Mouse (Mus musculus): ENCODE measurements around the gene Kiss1. TPM values are rescaled to one million over a fixed set of nuclear protein-coding genes. Genes with fewer than 3 reads are reported as not detected.
A peak's percentile ranks its signal among the peaks of the same experiment; 100 is the strongest.

The Kiss1 gene
- not detected in 2 replicates for total RNA-seq (2015; ENCODE audit: low replicate concordance)
- not detected in 2 replicates for total RNA-seq (2017; ENCODE audit: low replicate concordance)

DNA sequence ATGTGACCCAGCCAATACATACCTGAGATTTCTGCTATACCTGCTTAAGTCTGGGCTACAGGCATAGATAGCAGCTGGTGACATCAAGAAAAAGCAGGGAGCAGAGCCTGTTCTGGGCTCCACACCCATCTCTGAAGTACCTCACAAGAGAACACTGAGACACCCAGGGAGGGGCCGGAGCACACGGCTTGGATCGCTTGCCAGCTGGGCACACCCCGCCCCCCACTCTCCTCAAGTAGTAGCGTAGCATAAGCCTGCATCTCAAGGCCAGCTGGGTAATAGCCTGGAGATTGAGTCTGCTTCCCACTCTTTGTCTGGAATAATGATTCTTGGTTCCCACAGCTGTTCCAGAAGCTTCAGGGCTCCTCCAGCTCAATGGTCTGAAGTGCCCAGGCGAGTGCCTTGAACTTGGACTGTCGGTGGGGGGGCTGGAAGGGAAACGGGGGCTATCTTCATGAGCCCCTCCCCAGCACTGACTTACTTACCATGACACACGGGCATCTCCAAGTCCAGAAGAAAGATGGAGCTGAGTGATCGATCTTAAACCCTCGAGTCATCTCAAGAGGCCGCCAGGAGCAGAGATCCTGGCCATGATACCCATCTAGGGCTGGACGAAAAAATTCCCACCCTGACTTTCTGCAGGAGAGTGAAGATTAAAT lies at the start of gene Kiss1:
Gene Kiss1 (plus strand): TSS at position 609 of the 659 bp plus-strand sequence.
- ATAC-seq (replicated peaks; ENCODE audit: low FRiP score, poor library complexity, severe bottlenecking): no peak

DNA sequence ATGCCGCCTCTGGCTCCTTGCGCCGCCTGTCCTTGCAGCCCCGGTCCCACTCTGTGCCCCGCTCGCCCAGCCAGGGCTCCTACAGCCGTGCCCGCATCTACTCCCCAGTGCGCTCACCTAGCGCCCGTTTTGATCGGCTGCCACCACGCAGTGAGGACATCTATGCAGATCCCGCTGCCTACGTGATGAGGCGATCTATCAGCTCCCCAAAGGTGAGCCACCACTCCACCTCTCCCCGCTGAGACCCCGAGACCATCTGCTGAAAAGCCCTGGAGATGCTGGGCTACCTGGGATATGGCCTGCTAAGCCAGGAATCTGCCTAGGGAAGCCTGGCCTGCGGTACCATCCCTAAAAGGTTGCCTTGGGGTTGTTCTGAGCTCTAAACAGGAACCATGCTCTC lies 47.5 kb upstream of the Kiss1 start:
- no peak for ATAC-seq (replicated peaks; ENCODE audit: low FRiP score, poor library complexity, severe bottlenecking)

DNA sequence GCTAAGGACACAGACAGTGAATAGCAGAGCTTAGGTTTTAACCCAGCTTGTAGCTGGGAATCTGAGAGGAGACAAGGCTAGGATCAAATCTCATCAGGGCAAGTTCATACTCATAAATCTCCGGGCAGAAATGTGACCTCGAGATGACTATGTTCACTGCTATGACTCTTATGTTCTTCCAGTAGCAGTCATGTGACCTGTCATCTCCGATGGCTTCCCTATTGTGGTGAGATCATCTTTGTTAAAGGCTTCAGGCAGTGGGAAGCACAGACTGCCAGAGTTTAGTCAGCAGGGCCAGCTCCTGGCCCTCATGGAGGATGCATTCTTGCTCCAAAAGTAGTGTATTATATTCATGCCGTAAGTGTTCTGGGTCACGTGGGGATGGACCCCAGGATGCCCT lies 44.7 kb upstream of the Kiss1 start:
- no peak for ATAC-seq (replicated peaks; ENCODE audit: low FRiP score, poor library complexity, severe bottlenecking)

DNA sequence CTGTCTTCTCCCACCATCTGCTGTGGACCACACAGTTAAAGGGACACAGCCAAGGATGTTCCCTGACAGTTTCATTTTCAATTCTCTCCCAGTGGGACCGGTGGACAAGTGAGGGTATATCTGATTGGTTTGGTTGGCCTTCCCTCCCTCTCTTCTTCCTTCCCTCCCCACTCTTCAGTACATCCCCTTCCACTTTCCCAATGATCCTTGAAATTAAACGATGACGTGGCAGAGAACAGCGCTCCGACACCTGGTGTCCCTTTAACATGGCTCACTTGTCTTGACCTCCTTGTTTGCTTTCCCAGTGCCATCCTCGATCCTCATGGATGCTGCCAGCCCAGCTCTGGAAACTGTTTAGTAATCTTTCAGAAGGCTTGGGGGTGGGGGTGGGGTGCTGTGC lies 43.1 kb upstream of the Kiss1 start:
- no peak for ATAC-seq (replicated peaks; ENCODE audit: low FRiP score, poor library complexity, severe bottlenecking)

DNA sequence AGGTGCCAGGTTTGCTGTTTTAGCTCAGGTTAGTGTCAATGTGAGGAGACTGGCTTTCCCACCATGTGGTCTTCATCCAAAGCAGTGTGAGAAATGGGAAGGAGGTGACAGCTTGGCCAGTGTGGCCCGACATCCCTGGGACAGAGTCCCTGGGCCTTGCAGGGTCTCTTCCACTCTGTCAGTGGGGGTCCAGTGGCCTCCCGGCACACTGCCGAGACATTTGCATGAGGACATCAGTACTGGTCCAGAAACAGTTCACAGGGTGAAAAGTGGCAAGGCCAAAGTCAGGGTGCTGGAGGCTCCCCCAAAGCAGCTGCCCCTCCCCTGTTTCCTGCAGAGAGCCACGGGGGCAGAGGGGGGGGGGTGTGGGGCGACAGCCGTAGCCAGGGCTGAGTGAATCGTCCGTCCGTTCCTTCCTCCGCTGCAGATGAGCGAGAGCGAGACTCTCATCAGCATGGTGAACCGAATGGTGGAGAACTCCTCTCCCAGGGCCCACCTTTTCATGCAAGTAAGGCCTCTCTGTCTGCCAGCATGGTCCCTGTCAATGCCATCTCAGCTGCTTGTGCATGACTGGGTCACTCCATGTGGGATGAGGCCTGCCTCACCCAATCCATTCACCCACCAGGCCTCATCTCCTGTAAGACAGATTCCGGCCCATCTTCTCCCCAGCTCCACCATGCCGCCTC lies 42.6 kb upstream of the Kiss1 start:
- no peak for ATAC-seq (replicated peaks; ENCODE audit: low FRiP score, poor library complexity, severe bottlenecking)

DNA sequence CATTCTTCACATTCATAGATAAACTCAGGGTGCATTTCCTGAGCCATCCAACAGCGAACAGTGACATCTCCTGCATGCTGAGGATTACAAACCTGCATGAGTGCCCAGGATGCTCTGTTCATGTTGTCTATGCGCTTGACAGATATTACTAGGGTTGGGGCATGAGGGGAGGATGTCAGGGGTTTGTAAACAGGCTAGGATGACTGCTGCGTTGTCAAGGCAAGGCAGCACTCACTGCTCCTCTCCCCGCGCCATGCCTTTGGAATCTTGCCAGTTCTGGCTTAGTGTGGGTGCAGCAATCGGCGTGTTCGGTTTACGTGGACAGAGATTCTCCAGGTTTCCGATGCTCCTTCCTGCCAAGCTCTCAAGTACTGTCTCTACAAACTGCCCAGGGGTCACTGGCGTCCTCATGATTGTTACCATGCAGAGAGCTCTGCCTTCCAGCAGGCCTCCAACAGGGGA lies 42.0 kb upstream of the Kiss1 start:
- ATAC-seq (replicated peaks; ENCODE audit: low FRiP score, poor library complexity, severe bottlenecking): no peak

DNA sequence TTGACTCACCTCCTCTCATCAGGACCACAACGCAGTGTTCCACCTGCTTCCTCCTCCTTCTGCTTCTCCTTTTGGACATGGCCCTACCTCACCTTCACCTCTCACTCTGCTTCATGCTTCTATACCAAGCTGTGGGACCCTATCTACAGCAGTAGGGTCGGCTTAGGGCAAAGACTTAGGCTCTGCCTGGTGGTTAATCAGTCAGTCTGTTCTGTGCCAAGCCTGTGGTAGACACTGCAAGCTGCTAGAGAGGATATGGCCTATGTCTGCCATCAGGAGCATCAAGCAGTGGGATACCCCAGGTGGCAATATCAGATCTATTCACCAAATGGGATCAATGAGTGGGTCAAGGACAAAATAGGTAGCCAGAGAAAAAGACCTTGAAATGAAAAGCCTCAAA lies 41.1 kb upstream of the Kiss1 start:
- ATAC-seq (replicated peaks; ENCODE audit: low FRiP score, poor library complexity, severe bottlenecking): no peak

DNA sequence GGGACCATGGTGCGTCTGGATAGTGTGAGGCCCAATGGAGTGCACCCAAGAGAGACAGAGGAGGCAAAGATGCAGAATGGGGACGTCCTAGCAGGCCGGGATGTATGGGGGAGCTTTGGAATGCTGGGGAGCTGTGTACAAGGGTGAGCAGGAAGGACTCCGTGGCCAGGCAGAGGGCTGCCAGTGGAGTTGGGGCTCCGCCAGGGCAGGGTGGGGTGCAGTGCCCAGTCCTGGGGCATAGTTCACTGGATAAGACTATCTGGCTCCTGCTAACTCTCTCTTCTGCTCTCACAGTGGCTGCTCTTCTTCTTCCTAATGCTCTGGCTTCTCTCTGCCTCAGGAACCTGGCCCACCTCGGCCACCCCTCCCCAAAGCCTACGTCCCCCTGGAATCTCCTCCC lies 35.8 kb upstream of the Kiss1 start:
- ATAC-seq (replicated peaks; ENCODE audit: low FRiP score, poor library complexity, severe bottlenecking): no peak

DNA sequence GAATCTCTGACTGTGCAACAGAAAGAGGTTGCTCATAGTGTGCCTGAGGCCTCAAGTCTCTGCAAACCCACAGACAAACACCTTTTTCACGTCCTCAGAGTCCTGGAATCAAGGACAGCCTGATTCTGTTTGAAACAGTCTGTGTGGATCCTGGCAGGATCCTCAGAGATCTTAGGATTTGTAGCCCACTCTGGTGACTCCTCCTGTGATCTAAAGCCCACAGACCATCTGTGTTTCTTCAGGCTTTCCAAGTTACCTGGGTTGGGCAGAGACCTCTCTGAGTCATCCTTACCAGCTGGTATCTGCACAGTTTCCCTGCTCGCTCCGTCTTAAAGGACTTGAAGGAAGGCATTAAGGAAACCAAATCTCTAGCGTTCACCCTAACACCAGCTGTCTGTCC lies 34.6 kb upstream of the Kiss1 start:
- ATAC-seq (replicated peaks; ENCODE audit: low FRiP score, poor library complexity, severe bottlenecking): no peak

DNA sequence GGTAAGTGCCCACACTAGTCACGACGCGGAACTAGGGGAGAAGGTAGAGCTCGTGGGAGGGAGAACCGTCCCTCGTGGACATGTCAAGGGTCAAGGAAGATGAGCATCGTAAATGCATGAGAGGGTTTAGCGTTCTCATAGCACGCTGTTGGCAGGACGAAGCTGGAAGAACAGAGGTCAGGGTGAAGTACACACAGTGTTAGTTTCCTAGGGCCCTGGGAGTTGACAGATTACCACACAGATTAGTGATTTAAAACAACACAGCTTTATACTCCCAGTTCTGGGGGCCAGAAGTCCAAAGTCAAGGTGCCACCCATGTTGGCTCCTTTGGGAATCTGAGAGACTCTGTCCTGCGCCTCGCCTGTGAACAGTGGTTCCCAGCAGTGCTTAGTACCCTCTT lies 33.8 kb upstream of the Kiss1 start:
- ATAC-seq (replicated peaks; ENCODE audit: low FRiP score, poor library complexity, severe bottlenecking): no peak

DNA sequence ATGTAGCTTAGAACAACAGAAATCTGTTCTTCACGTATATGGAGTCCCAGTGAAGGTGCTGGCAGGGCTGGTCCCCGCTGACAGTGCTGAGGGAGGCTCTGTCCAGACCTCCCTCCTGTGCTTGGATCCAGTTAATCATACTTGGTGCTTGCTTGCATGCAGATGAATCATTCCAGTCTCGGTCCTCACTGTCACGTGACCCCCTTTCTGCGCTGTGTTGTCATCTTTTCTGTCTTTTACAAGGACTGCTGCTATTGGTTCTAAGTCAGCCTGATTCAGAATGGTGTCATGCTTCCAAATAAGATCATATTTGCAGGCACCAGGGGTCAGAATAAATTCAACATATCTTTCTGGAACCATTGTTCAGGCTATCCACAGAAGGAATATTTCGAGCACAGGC lies 29.8 kb upstream of the Kiss1 start:
- ATAC-seq (replicated peaks; ENCODE audit: low FRiP score, poor library complexity, severe bottlenecking): no peak

DNA sequence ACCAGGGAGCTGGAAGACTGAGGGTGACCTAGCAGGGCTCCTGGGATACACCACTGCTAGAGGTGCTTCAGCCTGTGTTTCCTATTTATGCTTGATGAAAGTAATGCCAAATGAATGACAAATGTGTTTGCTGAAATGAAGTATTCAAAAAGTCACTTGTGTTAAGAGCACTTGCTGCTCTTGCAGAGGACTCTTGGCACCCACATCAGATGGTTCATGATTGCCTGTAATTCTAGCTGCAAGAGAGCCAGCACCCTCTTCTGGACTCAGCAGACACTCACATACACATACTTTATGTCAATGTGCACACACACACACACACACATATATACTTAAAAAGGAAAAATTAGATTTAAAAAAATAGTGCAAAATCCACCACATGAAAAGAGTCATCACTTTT lies 29.1 kb upstream of the Kiss1 start:
- no peak for ATAC-seq (replicated peaks; ENCODE audit: low FRiP score, poor library complexity, severe bottlenecking)

DNA sequence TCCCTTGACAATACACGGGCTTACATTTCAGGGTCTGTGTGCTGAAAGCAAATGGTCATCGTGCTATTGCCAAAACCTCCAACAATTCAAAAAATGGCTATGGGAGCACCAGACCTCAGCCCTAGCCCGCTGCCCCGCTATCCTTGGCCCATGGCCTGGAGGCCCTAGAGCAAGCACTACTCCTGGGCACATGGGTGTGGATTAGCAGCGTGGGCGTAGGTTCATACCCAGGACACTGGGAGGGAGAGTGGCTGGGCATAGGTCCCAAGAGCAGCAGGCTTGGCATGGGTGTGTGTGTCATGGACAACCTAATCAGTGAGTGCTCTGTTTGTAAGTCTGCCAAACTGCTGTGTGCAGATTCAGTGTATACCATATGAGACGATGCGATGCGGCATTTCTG lies 25.3 kb upstream of the Kiss1 start:
- ATAC-seq (replicated peaks; ENCODE audit: low FRiP score, poor library complexity, severe bottlenecking): no peak

DNA sequence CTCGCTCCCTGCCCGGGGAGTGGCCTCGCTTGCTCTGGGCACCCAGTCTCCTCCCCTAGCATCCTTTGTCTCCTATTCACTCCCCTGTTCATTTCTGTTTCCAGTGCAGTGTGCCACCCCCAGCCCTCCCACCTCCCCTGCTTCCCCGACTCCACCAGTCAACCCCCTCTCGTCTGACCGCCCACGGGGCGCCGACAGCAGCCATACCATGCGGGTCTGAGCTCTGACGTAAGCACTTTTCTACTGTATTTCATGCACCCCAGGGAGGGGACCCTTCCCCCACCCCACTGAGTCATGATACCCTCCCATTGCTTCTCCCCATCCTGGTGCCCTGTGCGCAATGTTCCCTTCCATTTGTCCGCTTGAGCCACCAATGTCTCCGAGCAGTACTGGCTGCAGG lies 22.9 kb upstream of the Kiss1 start:
- ATAC-seq (replicated peaks; ENCODE audit: low FRiP score, poor library complexity, severe bottlenecking): no peak

DNA sequence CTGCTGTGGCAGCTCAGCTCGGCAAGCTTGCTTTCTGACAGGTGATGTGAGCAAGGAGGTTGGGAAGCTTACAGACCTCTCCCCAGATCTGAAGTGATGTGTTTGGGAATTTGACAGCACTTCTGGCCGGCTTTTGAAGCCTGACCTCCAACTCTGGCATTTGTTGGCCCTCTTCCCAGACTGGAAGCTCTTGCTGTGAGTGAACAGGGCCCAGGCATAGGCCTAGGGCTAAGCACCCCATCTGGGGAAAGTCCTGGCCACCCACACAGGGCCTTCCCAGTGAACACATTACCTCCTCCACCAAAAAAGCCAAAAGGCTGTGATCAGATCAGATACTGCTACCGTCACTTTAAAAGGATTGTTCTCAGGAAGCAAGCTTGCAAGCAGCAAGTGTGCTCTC lies 19.1 kb upstream of the Kiss1 start:
- ATAC-seq (replicated peaks; ENCODE audit: low FRiP score, poor library complexity, severe bottlenecking): no peak

DNA sequence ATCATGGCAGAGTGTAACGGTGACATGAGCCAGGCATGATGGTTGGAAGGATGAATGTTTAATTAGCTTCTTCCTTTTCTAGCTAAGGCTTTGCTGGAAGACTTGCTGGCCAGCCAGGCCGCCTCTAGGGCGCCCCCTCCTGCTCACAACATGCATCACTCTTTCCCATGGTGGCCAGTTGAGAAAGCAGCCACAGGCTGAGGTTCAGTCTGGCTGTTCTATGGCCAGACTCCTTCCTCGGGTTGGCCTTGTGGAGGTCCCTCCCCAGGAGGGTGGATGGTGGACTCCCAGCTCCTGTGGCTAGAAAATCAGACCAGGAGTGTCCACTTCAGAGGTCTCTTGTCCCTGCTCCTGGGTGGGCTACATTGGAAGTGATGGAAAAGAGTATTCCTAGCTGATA lies 14.8 kb upstream of the Kiss1 start:
- ATAC-seq (replicated peaks; ENCODE audit: low FRiP score, poor library complexity, severe bottlenecking): 0 out of 2 replicates have a peak, but pooled peaks have one; percentile 49

DNA sequence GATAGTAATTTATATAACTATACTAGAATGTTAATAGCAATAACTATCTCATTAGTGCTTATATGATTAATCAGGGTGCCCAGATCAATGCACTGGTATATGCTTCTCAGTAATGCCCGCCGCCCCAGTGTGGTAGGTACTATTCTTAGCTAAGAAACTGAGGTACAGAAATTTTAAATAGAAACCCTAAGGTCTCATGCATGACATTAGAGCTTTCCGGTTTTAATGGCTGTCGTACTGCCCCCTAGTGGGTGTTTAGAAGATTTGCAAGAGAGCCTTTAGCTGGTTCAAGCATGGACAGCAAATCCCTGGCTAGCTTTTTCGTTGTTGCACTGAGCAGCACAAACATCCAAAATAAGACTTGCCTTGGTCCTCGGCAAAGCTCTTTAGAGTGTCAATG lies 14.4 kb upstream of the Kiss1 start:
- 0 out of 2 replicates have a peak, but pooled peaks have one; percentile 47 for ATAC-seq (replicated peaks; ENCODE audit: low FRiP score, poor library complexity, severe bottlenecking)

DNA sequence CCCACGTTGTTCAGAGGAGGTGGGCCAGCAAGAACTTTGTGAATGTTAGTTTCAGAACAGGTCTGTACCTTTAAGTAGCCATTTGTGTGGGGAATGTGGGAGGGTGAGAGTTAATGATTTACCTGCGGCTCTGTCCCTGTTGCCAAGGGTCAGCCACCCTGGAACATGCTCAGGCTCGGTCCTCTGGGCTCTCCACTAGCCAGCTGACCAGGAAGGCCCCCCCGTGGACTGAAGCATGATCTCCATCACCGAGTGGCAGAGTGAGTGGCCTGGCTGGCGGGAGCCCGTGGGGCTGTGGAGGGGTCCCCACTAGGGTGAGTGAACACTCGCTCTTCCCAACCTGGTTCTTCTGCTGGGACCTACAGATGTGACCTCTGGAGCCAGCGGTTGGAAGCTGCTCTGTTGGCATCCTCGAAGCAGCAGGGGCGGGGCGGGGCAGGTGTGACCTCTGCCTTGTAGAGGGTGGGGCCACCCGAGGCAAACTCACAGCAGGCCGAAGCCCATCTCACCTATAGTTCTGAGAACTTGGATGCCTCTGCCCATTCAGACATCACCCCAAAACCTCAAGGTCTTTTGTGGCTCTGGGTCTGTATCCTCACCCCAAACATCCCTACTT lies 11.9 kb upstream of the Kiss1 start, which contains the start of gene Golt1a:
Gene Golt1a (plus strand): TSS at position 149 of the 616 bp plus-strand sequence.
- no peak for ATAC-seq (replicated peaks; ENCODE audit: low FRiP score, poor library complexity, severe bottlenecking)

DNA sequence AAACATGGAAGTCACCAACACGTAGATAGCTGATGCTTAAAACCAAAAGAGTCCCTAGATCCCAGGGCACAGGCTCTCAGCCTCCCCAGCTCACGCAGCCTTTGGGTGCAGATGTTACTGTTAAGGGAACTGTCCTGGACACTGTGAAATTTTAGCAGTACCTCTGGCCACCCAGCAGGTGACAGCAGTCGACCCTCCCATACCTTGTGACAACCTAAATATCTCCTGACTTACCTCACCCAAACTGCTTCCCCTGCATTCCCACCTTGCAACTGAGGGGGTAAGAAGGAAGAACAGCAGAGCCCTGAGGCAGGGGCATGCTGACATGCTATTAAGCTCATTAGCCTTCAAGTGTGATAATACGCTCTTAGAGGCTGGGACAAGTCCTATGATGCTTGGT lies 10.4 kb upstream of the Kiss1 start:
- no peak for ATAC-seq (replicated peaks; ENCODE audit: low FRiP score, poor library complexity, severe bottlenecking)

DNA sequence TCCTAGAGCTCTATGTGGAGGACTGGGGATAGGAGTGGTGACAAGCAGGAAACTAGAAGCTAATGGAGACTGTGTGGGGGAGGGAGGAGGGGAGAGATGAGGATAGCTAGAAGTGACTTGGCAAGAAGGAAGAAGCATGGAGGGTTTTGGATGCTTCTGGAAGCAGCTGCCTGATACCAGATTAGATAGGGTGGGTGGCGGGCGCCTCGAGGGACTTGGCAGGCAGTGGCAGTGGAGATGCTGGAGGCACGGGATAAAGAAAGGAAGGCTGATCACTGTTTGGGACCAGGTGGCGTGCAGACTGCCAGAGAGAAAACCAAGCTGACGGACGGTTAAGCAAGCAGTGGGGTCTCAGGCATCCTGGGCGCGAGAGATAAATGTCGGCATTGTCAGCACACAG lies 9.7 kb upstream of the Kiss1 start:
- ATAC-seq (replicated peaks; ENCODE audit: low FRiP score, poor library complexity, severe bottlenecking): no peak

DNA sequence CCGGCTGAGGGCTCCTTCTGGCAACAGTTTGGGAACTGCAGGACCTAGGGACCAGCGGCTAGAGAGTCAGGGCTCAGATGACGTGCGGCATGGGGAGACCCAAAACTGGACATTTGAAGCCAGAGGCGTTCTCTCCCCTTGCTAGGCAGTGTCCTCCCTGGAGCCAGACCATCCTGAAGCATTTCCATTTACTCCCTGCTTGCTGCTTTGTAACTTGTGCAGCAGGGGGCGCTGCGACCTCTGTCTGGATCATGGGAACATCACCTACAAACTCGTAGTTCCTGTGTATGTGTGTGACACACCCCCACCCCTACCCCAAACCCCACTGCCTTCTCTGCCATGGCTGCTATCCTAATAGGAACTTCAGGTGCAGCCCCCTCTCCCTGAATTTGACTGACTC lies 7.3 kb upstream of the Kiss1 start:
- no peak for ATAC-seq (replicated peaks; ENCODE audit: low FRiP score, poor library complexity, severe bottlenecking)

Data from erythroid progenitor cell, adult 5-6 weeks (primary cell).